Mouse (Mus musculus): ENCODE results near the gene Gemin6.

DNA sequence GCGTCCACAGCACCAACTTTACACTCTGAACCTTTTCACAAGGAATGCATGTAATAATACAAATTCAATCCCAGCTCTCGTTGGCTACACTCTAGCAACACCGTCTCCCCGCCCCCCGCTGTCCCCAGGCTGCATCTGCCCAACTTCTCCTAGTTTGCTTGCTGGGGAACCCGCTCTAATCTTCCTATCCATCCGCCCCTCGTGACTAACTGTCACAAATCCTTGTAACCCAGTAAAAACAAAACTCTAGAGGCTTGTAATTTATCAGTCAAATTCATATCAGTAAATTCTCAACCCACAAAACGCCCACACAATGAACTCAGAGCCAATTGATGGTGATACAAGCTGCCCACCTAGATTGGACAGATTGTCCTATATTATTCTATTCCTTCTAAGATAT is 3.0 kb upstream of the Gemin6 start:
- TF ChIP-seq POLR2A (IDR thresholded peaks at IDR 0.05; ENCODE audit: extremely low read depth, insufficient read depth, low read length): no peak
- TF ChIP-seq CTCF (IDR thresholded peaks at IDR 0.05; ENCODE audit: low read depth, low read length): no peak
